Mouse (Mus musculus) layer of hippocampus, adult 9-11 months (tissue): ENCODE results near the gene Olfr183.
"Not testable (repeated sequence)": the region's sequence is repeated elsewhere in the genome, so short reads cannot be mapped to it uniquely, and the experiment has no call there.

Experiments
- DNase-seq: peaks from one replicate; pipeline ENCODE4 v3.0.0; 2022

Gene Olfr183

DNA sequence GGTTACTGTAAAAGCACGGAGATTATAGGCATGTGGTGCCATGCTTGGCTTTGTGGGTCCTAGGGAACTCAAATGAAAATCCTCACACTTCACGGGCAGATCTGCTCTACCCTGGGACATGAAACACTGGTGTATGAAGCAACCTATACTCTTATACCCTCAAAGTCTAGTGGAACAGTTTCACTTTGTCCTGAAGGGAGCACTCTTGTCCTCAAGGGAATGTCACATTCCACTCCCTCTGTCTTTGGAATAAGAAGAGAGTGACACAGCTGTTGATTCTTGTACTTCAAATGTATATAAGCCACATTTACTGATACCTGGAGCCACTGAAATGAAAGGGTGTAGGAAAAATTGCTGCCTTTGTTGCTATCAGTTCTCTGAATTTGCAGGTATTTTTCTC is at the start of gene Olfr183:
Gene Olfr183, plus strand, starts transcription at position 301 of the 400 bp plus-strand sequence.
- DNase-seq = no peak

DNA sequence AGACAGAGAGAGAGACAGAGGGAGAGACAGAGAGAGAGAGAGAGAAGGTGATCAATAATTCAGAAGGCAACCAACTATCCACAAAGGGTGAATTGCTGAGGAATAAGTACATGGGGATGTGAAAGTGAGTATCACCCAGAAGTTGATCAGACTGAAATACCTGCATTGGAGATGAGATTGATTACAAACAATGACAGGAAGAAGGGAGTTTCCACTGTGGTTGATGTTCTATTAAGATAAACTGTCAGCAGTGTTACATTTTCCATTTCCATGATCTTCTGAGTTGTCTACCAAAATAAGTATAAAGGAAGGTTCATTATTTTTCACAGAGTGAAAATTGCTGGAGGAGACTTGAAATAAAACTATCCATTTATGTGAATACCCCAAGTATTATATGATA is 12.0 kb downstream of the Olfr183 start:
- no peak for DNase-seq

DNA sequence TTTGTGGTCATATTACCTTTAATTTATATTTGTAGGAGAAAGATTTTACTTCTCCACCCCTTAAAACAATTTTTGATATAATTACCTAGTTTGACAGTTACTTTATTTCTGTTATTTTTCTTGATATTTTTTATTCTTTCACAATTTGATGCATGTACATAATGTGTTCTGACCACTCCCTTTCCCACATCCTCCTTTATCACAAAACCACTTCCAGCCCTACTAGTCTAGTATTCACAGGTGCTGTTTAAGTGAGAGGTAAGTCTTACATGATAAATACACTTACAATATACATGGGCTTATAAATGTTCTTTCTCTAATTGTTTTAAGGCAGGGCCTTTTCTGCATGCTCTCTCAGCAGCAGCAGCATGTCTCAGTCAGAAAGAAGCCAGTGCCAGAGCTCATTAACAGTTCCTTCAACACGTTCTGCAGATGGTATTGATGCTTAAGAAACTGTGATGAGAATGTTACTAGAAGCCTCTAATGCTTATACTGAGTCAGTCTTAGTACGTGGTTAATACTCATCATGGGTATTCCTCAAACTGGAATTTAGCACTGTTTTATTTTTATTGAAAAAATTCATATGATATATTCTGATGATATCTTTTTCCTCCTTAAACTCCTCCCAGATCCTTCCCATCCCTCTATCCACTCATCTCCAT is 18.3 kb downstream of the Olfr183 start:
- no peak for DNase-seq

- DNase-seq = no peak
Measured at GRCm38 (mm10) chr16:59030191-59030590, 35.0 kb downstream of the Olfr183 start, which contains the start of gene Olfr186. Gene Olfr186 (minus strand): TSS chr16:59030291.

DNA sequence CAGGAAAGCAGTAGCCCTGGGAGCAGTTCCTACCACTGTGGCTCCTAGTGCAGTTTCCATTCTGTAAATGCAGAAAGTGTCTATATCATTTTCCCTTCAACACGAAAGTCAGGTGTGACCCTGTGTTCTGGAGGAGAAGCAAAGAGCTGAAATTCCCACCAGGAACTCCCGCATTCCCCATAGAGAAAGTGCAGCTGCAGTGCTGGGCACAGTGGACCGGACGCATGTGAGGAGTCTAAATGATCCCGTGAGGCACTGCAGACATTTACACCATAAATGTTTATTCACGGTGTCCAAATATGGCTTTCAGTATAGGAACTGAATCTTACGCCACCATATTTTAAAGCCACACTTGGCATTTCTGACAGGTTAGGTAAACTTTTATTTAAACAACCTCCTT is 44.6 kb downstream of the Olfr183 start, which contains the start of gene Olfr187:
Gene Olfr187, minus strand, starts transcription at position 58 of the 400 bp plus-strand sequence.
- DNase-seq = no peak

GRCm38 (mm10) chr16:59045835-59046234 is 50.7 kb downstream of the Olfr183 start:
- DNase-seq = no peak

DNA sequence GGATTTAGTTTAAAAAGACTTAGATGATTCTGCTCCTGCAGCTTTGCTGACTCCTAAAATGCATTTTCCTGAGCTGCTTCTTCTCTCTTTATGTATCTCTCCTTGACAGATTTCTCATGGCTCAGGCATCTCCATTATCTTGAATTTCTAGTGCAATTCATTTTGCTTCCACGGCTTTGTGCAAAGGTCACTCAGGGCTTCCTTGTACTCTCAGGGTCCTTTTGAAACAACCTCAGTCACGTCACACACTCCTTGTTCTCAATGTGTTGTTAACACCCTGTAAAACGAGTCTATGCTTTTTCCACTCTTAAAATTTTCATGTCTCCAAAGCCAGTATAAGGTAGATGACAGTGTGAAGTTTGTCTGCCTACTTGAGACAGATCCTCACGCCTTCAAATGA is 52.4 kb downstream of the Olfr183 start:
- no peak for DNase-seq

DNA sequence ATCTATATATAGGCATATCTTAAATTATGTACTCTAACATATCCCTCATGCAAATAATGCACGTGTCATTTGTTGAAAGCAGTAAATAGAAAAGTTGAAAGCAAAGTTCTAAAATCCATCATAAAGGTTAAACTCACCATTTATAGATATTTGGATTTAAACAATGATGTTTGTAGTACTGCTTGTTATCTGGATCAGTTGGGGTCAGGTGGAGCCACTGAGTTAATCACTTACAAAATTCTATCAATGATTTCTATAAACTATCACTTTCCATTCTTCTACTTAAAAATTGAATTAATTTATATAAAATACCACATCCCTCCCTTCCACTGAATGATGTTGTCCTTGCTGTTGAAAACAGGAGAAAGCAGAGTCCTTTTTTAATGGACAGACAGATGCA is 53.7 kb downstream of the Olfr183 start:
- DNase-seq = no peak

DNA sequence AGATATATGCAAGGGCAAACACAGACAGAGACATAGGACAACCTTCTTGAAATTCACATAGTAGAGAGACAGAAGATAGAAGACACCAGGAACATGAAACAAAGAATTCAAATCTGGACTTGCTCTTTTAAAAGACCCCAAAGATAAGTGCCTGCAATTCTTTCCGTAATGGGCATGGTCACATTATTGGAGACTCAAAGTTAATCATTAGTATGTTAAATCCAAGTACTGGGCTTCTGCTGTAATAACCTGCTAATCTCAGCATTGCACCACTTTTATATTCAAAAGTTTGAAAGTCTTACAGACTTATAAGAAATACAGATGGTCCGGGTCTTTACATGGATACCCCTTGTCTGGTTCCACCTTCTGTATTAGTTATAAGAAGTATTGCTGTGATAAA is 54.1 kb downstream of the Olfr183 start:
- not testable (repeated sequence) for DNase-seq
